2 mouse cellular contexts compared by ENCODE assay signal in the genomic region with DNA sequence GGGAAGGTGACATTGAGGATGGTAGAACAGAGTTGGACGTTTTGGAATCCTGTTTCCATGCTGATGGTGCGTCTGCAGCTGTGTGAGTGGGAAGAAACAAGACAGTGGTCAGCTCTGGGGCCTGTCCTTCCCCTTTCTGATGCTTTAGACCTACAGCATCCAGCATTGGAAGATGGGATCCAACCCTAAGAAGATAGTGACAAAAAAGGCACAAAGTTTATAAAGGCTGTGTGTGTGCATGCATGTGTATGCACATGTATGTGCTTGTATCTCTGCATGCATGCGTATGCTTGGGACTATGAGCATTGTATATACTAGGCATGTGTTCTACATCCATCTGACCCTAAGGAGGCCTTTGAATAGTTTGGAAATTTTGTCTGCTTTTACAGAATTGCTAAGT.
TF ChIP-seq lines count a peak whose summit lies in the region.

No protein-coding gene starts in this region.

TF ChIP-seq in MEL, 35 proteins besides CTCF, POLR2A, EP300 and RAD21:
- TF ChIP-seq ZNF384 (IDR thresholded peaks at IDR 0.05; ENCODE audit: low read depth, low read length) = no peak
- no peak for TF ChIP-seq CHD2 (IDR thresholded peaks at IDR 0.05; ENCODE audit: low read length)
- TF ChIP-seq E2F4 (IDR thresholded peaks at IDR 0.05; ENCODE audit: borderline replicate concordance, low read depth, low read length) = no peak
- peak; percentile 62 for TF ChIP-seq POLR2AphosphoS2 (IDR thresholded peaks at IDR 0.05; ENCODE audit: low read length)
- no peak for TF ChIP-seq SMC3 (IDR thresholded peaks at IDR 0.05; ENCODE audit: low read depth, low read length)

TF ChIP-seq in myocyte, 11 proteins besides CTCF, POLR2A, EP300 and RAD21:
- TF ChIP-seq TCF3 (IDR thresholded peaks at IDR 0.05; ENCODE audit: insufficient read length, low read depth) (no peak), USF1 (IDR thresholded peaks at IDR 0.05; ENCODE audit: low read depth) (no peak), MYOG (IDR thresholded peaks at IDR 0.05; ENCODE audit: control insufficient read depth in 1 of 3, insufficient read depth in 1 of 3, insufficient read length in 2 of 3, low read depth in 2 of 3) (no peak), MAX (IDR thresholded peaks at IDR 0.05; ENCODE audit: low read depth) (no peak), POLR2AphosphoS2 (IDR thresholded peaks at IDR 0.05; ENCODE audit: insufficient read length, low read depth) (peak; percentile 56)
